In genomic region chr2:11777091-11778068, GRCm38 (mm10) we compare ENCODE assay signal across 8 mouse cellular contexts. TPM values are rescaled to one million over a fixed set of nuclear protein-coding genes. Genes with fewer than 3 reads are reported as not detected.
DNase-seq lines count a peak whose midpoint lies in the region; ATAC-seq lines count a peak whose summit lies in the region.

Gene Fbh1 (minus strand): TSS chr2:11777582.
Gene Ankrd16 (plus strand): TSS chr2:11777876.

- peak within 1 kb of the TSS; percentile 80 for H3K9ac ChIP-seq in hindbrain, embryonic 14.5 days

- DNase-seq in R1 (ENCODE audit: low read depth, low spot score), result peak; percentile 100
- DNase-seq in cerebellum, postnatal 25 days, result peak; percentile 100
- peak; percentile 100 for DNase-seq in frontal cortex, postnatal 25 days (ENCODE audit: low spot score in 2 of 2)
- DNase-seq in hindbrain, embryonic 14.5 days (ENCODE audit: low spot score), result peak; percentile 100
- peak; percentile 100 for DNase-seq in layer of hippocampus, postnatal 36 days
- peak; percentile 100 for DNase-seq in lung, postnatal 36 days
- peak; percentile 100 for DNase-seq in retina, postnatal 1 day
- DNase-seq in urinary bladder, adult 18-20 months (ENCODE audit: low spot score in 2 of 2), result peak; percentile 100

- H3K9me3 ChIP-seq in hindbrain, embryonic 14.5 days (ENCODE audit: control insufficient read depth, low read length), result no peaks in the 10 kb centered on the region

- peaks cover 26% of the 10 kb centered on the region for H3K36me3 ChIP-seq in hindbrain, embryonic 14.5 days (replicated peaks; ENCODE audit: control insufficient read depth, insufficient read depth)

- WGBS in hindbrain, embryonic 14.5 days, result under 1% methylated on average over 72 of the region's 73 CpGs

- H3K27me3 ChIP-seq in hindbrain, embryonic 14.5 days (ENCODE audit: control insufficient read depth, insufficient read depth, low read length), result no peaks in the 10 kb centered on the region

- peak; percentile 97 for ATAC-seq in hindbrain, embryonic 14.5 days (ENCODE audit: low FRiP score)

- H3K27ac ChIP-seq in hindbrain, embryonic 14.5 days, result peak within 1 kb of the TSS; percentile 92

- H3K4me3 ChIP-seq in hindbrain, embryonic 14.5 days (replicated peaks; ENCODE audit: low read length), result peak within 1 kb of the TSS; percentile 71

- H3K4me1 ChIP-seq in hindbrain, embryonic 14.5 days (replicated peaks; ENCODE audit: control insufficient read depth, insufficient read depth, low read length), result peaks cover 28% of the 10 kb centered on the region

- H3K4me2 ChIP-seq in hindbrain, embryonic 14.5 days (replicated peaks), result peak within 1 kb of the TSS; percentile 83

RNA-seq across cellular contexts. Expression of gene Fbh1, which starts in this region (rescaled TPM):
- 139 and 155 TPM in 2 replicates for polyA plus RNA-seq in hindbrain, embryonic 14.5 days (2014; fragmentation: Nextera tagmentation; extraction: Ambion mirVana)
- 10 to 100 TPM; 80.3 to 86.1 TPM for total RNA-seq in layer of hippocampus, postnatal 36 days (2021)

RNA-seq across cellular contexts. Expression of gene Ankrd16, which starts in this region (rescaled TPM):
- 27.5 and 28.4 TPM in 2 replicates for polyA plus RNA-seq in hindbrain, embryonic 14.5 days (2014; fragmentation: Nextera tagmentation; extraction: Ambion mirVana)
- total RNA-seq in layer of hippocampus, postnatal 36 days (2021), result 10 to 100 TPM; 50.1 to 55.8 TPM

Comparison
In these comparisons a context has a peak if more than half of its experiments do, and no peak if none do; other contexts are left out.
1. Peak in every context shown above with its lines: DNase-seq, ATAC-seq, H3K4me3 ChIP-seq and H3K27ac ChIP-seq.